Mouse (Mus musculus): ENCODE results near the gene Selenon. TPM values are rescaled to one million over a fixed set of nuclear protein-coding genes. Genes with fewer than 3 reads are reported as not detected.
"Not testable (repeated sequence)": the region's sequence is repeated elsewhere in the genome, so short reads cannot be mapped to it uniquely, and the experiment has no call there.

The Selenon gene
- polyA plus RNA-seq, 1 experiment from 2014 or later: 19.4 TPM

- not testable (repeated sequence) for H3K4me3 ChIP-seq (replicated peaks); H3K36me3 ChIP-seq; H3K9ac ChIP-seq (replicated peaks); ATAC-seq (ENCODE audit: low FRiP score); H3K27me3 ChIP-seq (replicated peaks); H3K9me3 ChIP-seq (replicated peaks)
- H3K27ac ChIP-seq (replicated peaks): peak overlapping the region; percentile 85; the same call in 1 of the 2 replicates
- H3K4me1 ChIP-seq: peaks cover 33% of the 10 kb centered on the region
- H3K4me2 ChIP-seq: peak overlapping the region; percentile 97; the same call in 1 of the 2 replicates
- 84% methylated on average over 6 of the region's 6 CpGs for WGBS
Measured at GRCm38 (mm10) chr4:134498983-134499382, 53.0 kb downstream of the Selenon start.

- Histone ChIP-seq H3K36me3 (no peaks in the 10 kb centered on the region), H3K4me3 (replicated peaks) (peak overlapping the region; percentile 61), H3K9ac (replicated peaks) (peak overlapping the region; percentile 74; the same call in 1 of the 2 replicates), H3K27ac (replicated peaks) (peak overlapping the region; percentile 85), H3K9me3 (replicated peaks) (no peaks in the 10 kb centered on the region), H3K4me2 (peak overlapping the region; percentile 97), H3K4me1 (peaks cover 33% of the 10 kb centered on the region), H3K27me3 (replicated peaks) (no peaks in the 10 kb centered on the region)
- ATAC-seq (ENCODE audit: low FRiP score): peak; percentile 13; the same call in 1 of the 2 replicates
- WGBS: 59% methylated on average over 12 of the region's 12 CpGs
Measured at GRCm38 (mm10) chr4:134497986-134498731, 53.8 kb downstream of the Selenon start.

GRCm38 (mm10) chr4:134497223-134497622 lies 54.7 kb downstream of the Selenon start:
- H3K4me1 ChIP-seq: peaks cover 33% of the 10 kb centered on the region
- 9% methylated on average over 6 of the region's 6 CpGs for WGBS
- H3K9me3 ChIP-seq (replicated peaks): no peaks in the 10 kb centered on the region
- peak overlapping the region; percentile 74 for H3K9ac ChIP-seq (replicated peaks)
- peak overlapping the region; percentile 97 for H3K4me2 ChIP-seq
- H3K36me3 ChIP-seq: no peaks in the 10 kb centered on the region
- H3K4me3 ChIP-seq (replicated peaks): peak overlapping the region; percentile 61
- no peaks in the 10 kb centered on the region for H3K27me3 ChIP-seq (replicated peaks)
- peak; percentile 63 for ATAC-seq (ENCODE audit: low FRiP score)
- H3K27ac ChIP-seq (replicated peaks): peak overlapping the region; percentile 85

GRCm38 (mm10) chr4:134496595-134497210 lies 55.3 kb downstream of the Selenon start, which contains the start of gene Paqr7:
Gene Paqr7, plus strand, starts transcription at chr4:134496697.
- Histone ChIP-seq H3K27me3 (replicated peaks) (no peaks in the 10 kb centered on the region), H3K36me3 (no peaks in the 10 kb centered on the region), H3K4me3 (replicated peaks) (peak within 1 kb of the TSS; percentile 61), H3K27ac (replicated peaks) (peak within 1 kb of the TSS; percentile 85), H3K4me1 (peaks cover 33% of the 10 kb centered on the region), H3K9ac (replicated peaks) (peak within 1 kb of the TSS; percentile 74), H3K9me3 (replicated peaks) (no peaks in the 10 kb centered on the region), H3K4me2 (peak within 1 kb of the TSS; percentile 97)
- peak; percentile 77 for ATAC-seq (ENCODE audit: low FRiP score)
- WGBS: 3% methylated on average over 35 of the region's 35 CpGs

- no peak overlapping the region for H3K27ac ChIP-seq (replicated peaks)
- ATAC-seq (ENCODE audit: low FRiP score): no peak
- H3K27me3 ChIP-seq (replicated peaks): no peaks in the 10 kb centered on the region
- H3K4me3 ChIP-seq (replicated peaks): no peak overlapping the region
- peaks cover 35% of the 10 kb centered on the region for H3K4me1 ChIP-seq
- 71% methylated on average over 5 of the region's 5 CpGs for WGBS
- H3K36me3 ChIP-seq: no peaks in the 10 kb centered on the region
- H3K9me3 ChIP-seq (replicated peaks): no peaks in the 10 kb centered on the region
- H3K4me2 ChIP-seq: no peak overlapping the region
- no peak overlapping the region for H3K9ac ChIP-seq (replicated peaks)
Measured at GRCm38 (mm10) chr4:134495546-134495923, 56.4 kb downstream of the Selenon start.

GRCm38 (mm10) chr4:134494780-134495545 lies 57.0 kb downstream of the Selenon start:
- no peaks in the 10 kb centered on the region for H3K27me3 ChIP-seq (replicated peaks)
- H3K9ac ChIP-seq (replicated peaks): no peak overlapping the region
- H3K27ac ChIP-seq (replicated peaks): no peak overlapping the region
- ATAC-seq (ENCODE audit: low FRiP score): no peak
- H3K9me3 ChIP-seq (replicated peaks): no peaks in the 10 kb centered on the region
- WGBS: 62% methylated on average over 16 of the region's 16 CpGs
- H3K4me3 ChIP-seq (replicated peaks): no peak overlapping the region
- H3K4me1 ChIP-seq: peaks cover 35% of the 10 kb centered on the region
- H3K36me3 ChIP-seq: no peaks in the 10 kb centered on the region
- H3K4me2 ChIP-seq: no peak overlapping the region

- H3K27ac ChIP-seq (replicated peaks); ATAC-seq (ENCODE audit: low FRiP score); H3K9me3 ChIP-seq (replicated peaks); H3K36me3 ChIP-seq; H3K4me2 ChIP-seq; H3K27me3 ChIP-seq (replicated peaks); H3K4me3 ChIP-seq (replicated peaks); H3K9ac ChIP-seq (replicated peaks): not testable (repeated sequence)
- 93% methylated on average over 6 of the region's 6 CpGs for whole genome bisulfite sequencing
- H3K4me1 ChIP-seq: peaks cover 35% of the 10 kb centered on the region
Measured at GRCm38 (mm10) chr4:134494161-134494560, 57.8 kb downstream of the Selenon start.

GRCm38 (mm10) chr4:134491716-134492115 lies 60.2 kb downstream of the Selenon start:
- WGBS: 64% methylated on average over 6 of the region's 6 CpGs
- no peak overlapping the region for H3K4me2 ChIP-seq
- H3K4me1 ChIP-seq: peaks cover 19% of the 10 kb centered on the region
- no peaks in the 10 kb centered on the region for H3K9me3 ChIP-seq (replicated peaks)
- no peak for ATAC-seq (ENCODE audit: low FRiP score)
- no peaks in the 10 kb centered on the region for H3K27me3 ChIP-seq (replicated peaks)
- no peak overlapping the region for H3K27ac ChIP-seq (replicated peaks)
- H3K4me3 ChIP-seq (replicated peaks): no peak overlapping the region
- no peak overlapping the region for H3K9ac ChIP-seq (replicated peaks)
- H3K36me3 ChIP-seq: no peaks in the 10 kb centered on the region

GRCm38 (mm10) chr4:134489986-134490665 lies 61.8 kb downstream of the Selenon start:
- no peak overlapping the region for H3K9ac ChIP-seq (replicated peaks)
- no peak overlapping the region for H3K4me3 ChIP-seq (replicated peaks)
- no peaks in the 10 kb centered on the region for H3K9me3 ChIP-seq (replicated peaks)
- no peaks in the 10 kb centered on the region for H3K27me3 ChIP-seq (replicated peaks)
- no peak overlapping the region for H3K27ac ChIP-seq (replicated peaks)
- no peaks in the 10 kb centered on the region for H3K36me3 ChIP-seq
- WGBS: 90% methylated on average over 11 of the region's 11 CpGs
- ATAC-seq (ENCODE audit: low FRiP score): no peak
- H3K4me2 ChIP-seq: no peak overlapping the region
- H3K4me1 ChIP-seq: peaks cover 8% of the 10 kb centered on the region; the same call in 1 of the 2 replicates

- no peak for ATAC-seq (ENCODE audit: low FRiP score)
- Histone ChIP-seq H3K27me3 (replicated peaks) (no peaks in the 10 kb centered on the region), H3K4me1 (0 out of 2 replicates have a peak, but pooled peaks cover 7% of the 10 kb centered on the region), H3K4me2 (no peak overlapping the region), H3K9me3 (replicated peaks) (no peaks in the 10 kb centered on the region), H3K27ac (replicated peaks) (no peak overlapping the region), H3K4me3 (replicated peaks) (no peak overlapping the region), H3K36me3 (no peaks in the 10 kb centered on the region), H3K9ac (replicated peaks) (no peak overlapping the region)
- WGBS: 93% methylated on average over 5 of the region's 5 CpGs
Measured at GRCm38 (mm10) chr4:134488211-134488610, 63.8 kb downstream of the Selenon start.
